Mouse (Mus musculus): ENCODE measurements around the gene Top1. TPM values are rescaled to one million over a fixed set of nuclear protein-coding genes. Genes with fewer than 3 reads are reported as not detected.

Top1 gene
- total RNA-seq (2021): 10 to 100 TPM; 81.3 to 88.4 TPM
- long read RNA-seq, experiment 1, transcript Top1-201 (21 exons, 3,856 nt): major isoform, 12 of 16 reads
- long read RNA-seq, experiment 1, partial matches to known transcripts: 4 of 16 reads
- long read RNA-seq, experiment 1, other reads (novel, unspliced or antisense): 0 of 16 reads
- long read RNA-seq, experiment 2, transcript Top1-201 (21 exons, 3,856 nt): major isoform, 38 of 76 reads
- long read RNA-seq, experiment 2, partial matches to known transcripts: 33 of 76 reads
- long read RNA-seq, experiment 2, other reads (novel, unspliced or antisense): 4 of 76 reads

- peak; percentile 98 to 99 for DNase-seq (ENCODE audit: low spot score in 2 of 2)
Observed at GRCm38 (mm10) chr2:160645614-160646137, at the start of gene Top1. Top1 (plus strand) TSS chr2:160645888.

- peak; percentile 31 to 39 for DNase-seq (ENCODE audit: low spot score in 2 of 2)
Observed at GRCm38 (mm10) chr2:160597582-160598281, 48.0 kb upstream of the Top1 start.

GRCm38 (mm10) chr2:160601805-160602204 is 43.9 kb upstream of the Top1 start:
- no peak for DNase-seq (ENCODE audit: low spot score in 2 of 2)

- DNase-seq (ENCODE audit: low spot score in 2 of 2): no peak
Observed at GRCm38 (mm10) chr2:160603154-160603933, 42.3 kb upstream of the Top1 start.

GRCm38 (mm10) chr2:160610012-160610411 is 35.7 kb upstream of the Top1 start:
- no peak for DNase-seq (ENCODE audit: low spot score in 2 of 2)

GRCm38 (mm10) chr2:160613186-160613919 is 32.3 kb upstream of the Top1 start:
- DNase-seq (ENCODE audit: low spot score in 2 of 2): no peak

GRCm38 (mm10) chr2:160617741-160618140 is 27.9 kb upstream of the Top1 start:
- no peak for DNase-seq (ENCODE audit: low spot score in 2 of 2)

GRCm38 (mm10) chr2:160618619-160619220 is 27.0 kb upstream of the Top1 start:
- no peak for DNase-seq (ENCODE audit: low spot score in 2 of 2)

GRCm38 (mm10) chr2:160619300-160619699 is 26.4 kb upstream of the Top1 start:
- no peak for DNase-seq (ENCODE audit: low spot score in 2 of 2)

- DNase-seq (ENCODE audit: low spot score in 2 of 2): peak in 1 of 2 experiments; percentile 27
Observed at GRCm38 (mm10) chr2:160619831-160620230, 25.9 kb upstream of the Top1 start.

- no peak for DNase-seq (ENCODE audit: low spot score in 2 of 2)
Observed at GRCm38 (mm10) chr2:160620279-160620963, 25.3 kb upstream of the Top1 start.

- no peak for DNase-seq (ENCODE audit: low spot score in 2 of 2)
Observed at GRCm38 (mm10) chr2:160621001-160621448, 24.7 kb upstream of the Top1 start.

GRCm38 (mm10) chr2:160621661-160622211 is 24.0 kb upstream of the Top1 start:
- DNase-seq (ENCODE audit: low spot score in 2 of 2): peak in 1 of 2 experiments; percentile 61

- DNase-seq (ENCODE audit: low spot score in 2 of 2): no peak
Observed at GRCm38 (mm10) chr2:160622646-160623045, 23.0 kb upstream of the Top1 start.

- DNase-seq (ENCODE audit: low spot score in 2 of 2): no peak
Observed at GRCm38 (mm10) chr2:160623745-160624144, 21.9 kb upstream of the Top1 start.

GRCm38 (mm10) chr2:160627207-160628025 is 18.3 kb upstream of the Top1 start:
- DNase-seq (ENCODE audit: low spot score in 2 of 2): no peak

GRCm38 (mm10) chr2:160628055-160628454 is 17.6 kb upstream of the Top1 start:
- no peak for DNase-seq (ENCODE audit: low spot score in 2 of 2)

- DNase-seq (ENCODE audit: low spot score in 2 of 2): no peak
Observed at GRCm38 (mm10) chr2:160628666-160629527, 16.8 kb upstream of the Top1 start.
